Mouse (Mus musculus) embryonic facial prominence, embryonic 13.5 days (tissue): ENCODE data around the gene Il18bp. TPM values are rescaled to one million over a fixed set of nuclear protein-coding genes. Genes with fewer than 3 reads are reported as not detected.

Experiments
- ATAC-seq: fragments of 200-750 bp; cut with Nextera tagmentation; 2 replicates; pipeline ENCODE4 v1.8.0; 2017; ENCODE audit warnings: low read depth; ENCODE audit not compliant: insufficient number of reproducible peaks, insufficient read depth, low FRiP score, low TSS enrichment
- H3K27ac ChIP-seq: fragments of 300-500 bp; sonication (generic); 2 replicates; pipeline ENCODE4 v1.5.1; 2015; ENCODE audit warnings: moderate library complexity, mild to moderate bottlenecking, inconsistent platforms
- H3K27me3 ChIP-seq: fragments of 300-500 bp; sonication (generic); 2 replicates; pipeline ENCODE4 v1.6.1; 2015; ENCODE audit warnings: mild to moderate bottlenecking, inconsistent platforms
- H3K36me3 ChIP-seq: fragments of 300-500 bp; sonication (generic); 2 replicates; pipeline ENCODE4 v1.6.1; 2015; ENCODE audit warnings: mild to moderate bottlenecking, inconsistent platforms
- H3K4me1 ChIP-seq: fragments of 300-500 bp; sonication (generic); 2 replicates; pipeline ENCODE4 v1.6.1; 2015; ENCODE audit warnings: inconsistent platforms
- H3K4me2 ChIP-seq: fragments of 300-500 bp; sonication (generic); 2 replicates; pipeline ENCODE4 v1.6.1; 2015; ENCODE audit warnings: moderate library complexity, mild to moderate bottlenecking, inconsistent platforms
- H3K4me3 ChIP-seq: fragments of 300-500 bp; sonication (generic); 2 replicates; pipeline ENCODE4 v1.5.1; 2015; ENCODE audit warnings: mild to moderate bottlenecking, inconsistent platforms
- H3K9ac ChIP-seq: fragments of 300-500 bp; sonication (generic); 2 replicates; pipeline ENCODE4 v1.6.1; 2015; ENCODE audit warnings: mild to moderate bottlenecking, inconsistent platforms
- H3K9me3 ChIP-seq: fragments of 300-500 bp; sonication (generic); 2 replicates; pipeline ENCODE4 v1.6.1; 2016; ENCODE audit warnings: inconsistent platforms
- WGBS: fragments of 180-500 bp; shearing (Covaris S2); methylation state at CpG from one replicate; pipeline ENCODE4 v1.1.7; 2015; ENCODE audit warnings: mixed read lengths; 5-methylcytosine and 5-hydroxymethylcytosine counted together
- polyA plus RNA-seq: library from polyadenylated mRNA; unstranded; fragments of >200 nt; fragmentation: Nextera tagmentation; extraction: Ambion mirVana; gene quantifications from 2 replicates; pipeline ENCODE4 v1.2.1, GENCODE M21; 2015

The Il18bp gene
- polyA plus RNA-seq, 1 experiment from 2014 or later = 3.3 TPM

DNA sequence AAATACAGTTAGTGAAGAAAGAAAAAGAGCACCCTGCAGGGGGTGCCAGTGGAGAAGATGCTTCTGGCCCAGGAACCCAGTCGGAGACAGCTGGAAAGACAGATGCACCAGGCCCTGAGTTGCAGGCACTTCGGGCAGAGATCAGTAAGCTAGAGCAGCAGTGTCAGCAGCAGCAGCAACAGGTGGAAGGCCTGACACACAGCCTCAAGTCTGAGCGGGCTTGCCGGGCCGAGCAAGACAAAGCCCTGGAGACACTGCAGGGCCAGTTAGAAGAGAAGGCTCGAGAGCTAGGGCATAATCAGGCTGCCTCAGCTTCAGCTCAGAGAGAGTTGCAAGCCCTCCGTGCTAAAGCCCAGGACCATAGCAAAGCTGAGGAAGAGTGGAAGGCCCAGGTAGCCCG lies 18.2 kb downstream of the Il18bp start:
- Histone ChIP-seq H3K4me2 (no peak overlapping the region), H3K9me3 (no peaks in the 10 kb centered on the region), H3K27me3 (no peaks in the 10 kb centered on the region), H3K27ac (0 out of 2 replicates have a peak overlapping the region, but pooled peaks have one; percentile 16), H3K4me3 (no peak overlapping the region), H3K36me3 (peaks cover 94% of the 10 kb centered on the region), H3K4me1 (0 out of 2 replicates have a peak, but pooled peaks cover 3% of the 10 kb centered on the region), H3K9ac (no peak overlapping the region)
- no peak for ATAC-seq
- 93% methylated on average over 8 of the region's 8 CpGs for WGBS

GRCm38 (mm10) chr7:101999461-102000151 lies 18.9 kb downstream of the Il18bp start:
- ATAC-seq = no peak
- 0 out of 2 replicates have a peak, but pooled peaks cover 3% of the 10 kb centered on the region for H3K4me1 ChIP-seq
- H3K9me3 ChIP-seq = no peaks in the 10 kb centered on the region
- no peak overlapping the region for H3K4me3 ChIP-seq
- 94% methylated on average over 15 of the region's 15 CpGs for WGBS
- H3K27me3 ChIP-seq = no peaks in the 10 kb centered on the region
- no peak overlapping the region for H3K9ac ChIP-seq
- H3K27ac ChIP-seq = no peak overlapping the region
- no peak overlapping the region for H3K4me2 ChIP-seq
- peaks cover 96% of the 10 kb centered on the region for H3K36me3 ChIP-seq

DNA sequence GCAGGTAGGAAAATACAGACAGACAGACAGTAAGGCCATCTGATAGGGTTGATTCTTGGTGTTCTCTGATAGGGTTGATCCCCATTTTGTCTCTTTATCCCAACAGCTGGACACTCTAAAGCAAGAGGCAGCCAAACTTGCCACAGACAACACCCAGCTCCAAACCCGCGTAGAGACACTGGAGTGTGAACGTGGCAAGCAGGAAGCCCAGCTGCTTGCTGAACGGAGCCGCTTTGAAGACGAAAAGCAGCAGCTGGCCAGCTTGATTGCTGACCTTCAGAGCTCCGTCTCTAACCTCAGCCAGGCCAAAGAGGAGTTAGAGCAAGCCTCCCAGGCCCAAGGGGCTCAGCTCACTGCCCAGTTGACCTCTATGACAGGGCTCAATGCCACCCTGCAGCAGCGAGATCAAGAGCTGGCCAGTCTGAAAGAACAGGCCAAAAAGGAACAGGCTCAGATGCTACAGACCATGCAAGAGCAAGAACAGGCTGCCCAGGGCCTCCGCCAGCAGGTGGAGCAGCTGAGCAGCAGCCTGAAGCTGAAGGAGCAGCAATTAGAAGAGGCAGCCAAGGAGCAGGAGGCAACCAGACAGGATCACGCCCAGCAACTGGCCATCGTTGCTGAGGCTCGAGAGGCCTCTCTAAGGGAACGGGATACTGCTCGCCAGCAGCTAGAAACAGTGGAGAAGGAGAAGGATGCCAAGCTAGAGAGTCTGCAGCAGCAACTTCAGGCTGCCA lies 20.1 kb downstream of the Il18bp start:
- 74% methylated on average over 14 of the region's 14 CpGs for WGBS
- Histone ChIP-seq H3K27me3 (no peaks in the 10 kb centered on the region), H3K9ac (no peak overlapping the region; the same call in 1 of the 2 replicates), H3K4me3 (no peak overlapping the region), H3K4me1 (0 out of 2 replicates have a peak, but pooled peaks cover 3% of the 10 kb centered on the region), H3K27ac (no peak overlapping the region), H3K36me3 (peaks cover 98% of the 10 kb centered on the region), H3K9me3 (no peaks in the 10 kb centered on the region), H3K4me2 (no peak overlapping the region)
- no peak for ATAC-seq

DNA sequence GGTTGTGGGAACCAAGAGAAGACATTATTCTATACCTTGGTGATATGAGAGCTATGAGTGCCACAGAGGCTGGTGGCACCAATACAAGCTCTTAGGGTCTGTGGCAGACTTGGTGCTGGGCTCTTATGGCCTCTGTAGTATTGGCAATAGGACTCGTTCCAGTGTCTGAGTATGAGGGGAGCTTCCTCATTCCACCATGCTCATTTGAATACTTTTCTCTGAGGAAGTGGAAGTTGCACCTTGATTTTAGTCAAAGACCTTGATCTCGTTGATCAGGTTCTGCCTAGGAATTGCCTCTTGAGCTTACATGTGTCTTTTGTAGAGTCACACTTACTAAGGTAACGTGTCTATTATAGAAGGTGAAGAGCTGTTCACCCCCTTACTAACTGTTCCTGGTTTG lies 24.2 kb downstream of the Il18bp start:
- Histone ChIP-seq H3K4me2 (no peak overlapping the region), H3K9me3 (no peaks in the 10 kb centered on the region), H3K4me1 (no peaks in the 10 kb centered on the region), H3K36me3 (peaks cover 97% of the 10 kb centered on the region), H3K4me3 (no peak overlapping the region), H3K9ac (no peak overlapping the region), H3K27me3 (no peaks in the 10 kb centered on the region), H3K27ac (no peak overlapping the region)
- WGBS = 88% methylated on average over 3 of the region's 3 CpGs
- no peak for ATAC-seq

DNA sequence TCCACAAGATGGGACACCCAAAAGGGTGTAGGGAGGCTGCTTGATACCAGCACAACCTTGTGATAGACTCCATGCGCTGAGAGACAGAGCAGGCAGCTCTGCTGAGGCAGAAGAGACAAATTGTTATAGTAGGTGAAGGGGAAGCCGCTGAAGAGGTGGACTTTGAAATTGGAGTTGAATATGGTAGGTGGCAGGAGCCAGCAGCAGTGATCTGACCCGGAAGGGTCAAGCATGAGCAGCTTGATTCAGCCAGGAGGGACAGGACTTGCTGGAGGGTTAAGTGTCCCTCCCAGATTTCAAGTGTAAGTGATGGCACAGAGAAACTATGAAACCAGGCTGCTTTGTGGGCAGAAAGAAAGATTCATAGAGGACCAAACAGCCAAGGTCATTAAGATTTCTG lies 33.4 kb downstream of the Il18bp start:
- no peak overlapping the region for H3K9ac ChIP-seq
- 93% methylated on average over 3 of the region's 3 CpGs for WGBS
- H3K27ac ChIP-seq = no peak overlapping the region
- H3K36me3 ChIP-seq = peaks cover 70% of the 10 kb centered on the region
- peaks cover 9% of the 10 kb centered on the region for H3K4me1 ChIP-seq
- no peaks in the 10 kb centered on the region for H3K9me3 ChIP-seq
- H3K27me3 ChIP-seq = no peaks in the 10 kb centered on the region
- H3K4me3 ChIP-seq = no peak overlapping the region
- ATAC-seq = no peak
- H3K4me2 ChIP-seq = no peak overlapping the region

GRCm38 (mm10) chr7:101982735-101983134 lies 35.8 kb downstream of the Il18bp start:
- Histone ChIP-seq H3K4me2 (no peak overlapping the region), H3K9ac (no peak overlapping the region), H3K9me3 (no peaks in the 10 kb centered on the region), H3K4me3 (no peak overlapping the region), H3K36me3 (peaks cover 50% of the 10 kb centered on the region), H3K27ac (no peak overlapping the region), H3K27me3 (no peaks in the 10 kb centered on the region), H3K4me1 (peaks cover 9% of the 10 kb centered on the region)
- 82% methylated on average over 1 of the region's 1 CpGs for WGBS
- no peak for ATAC-seq

- peaks cover 42% of the 10 kb centered on the region for H3K4me1 ChIP-seq
- H3K27ac ChIP-seq = peak overlapping the region; percentile 100
- peak overlapping the region; percentile 9; the same call in 1 of the 2 replicates for H3K4me3 ChIP-seq
- H3K4me2 ChIP-seq = peak overlapping the region; percentile 76
- H3K27me3 ChIP-seq = no peaks in the 10 kb centered on the region
- no peak overlapping the region for H3K9ac ChIP-seq
- no peaks in the 10 kb centered on the region for H3K9me3 ChIP-seq
- ATAC-seq = no peak
- WGBS = 12% methylated on average over 2 of the region's 2 CpGs
- H3K36me3 ChIP-seq = peaks cover 16% of the 10 kb centered on the region
Measured at GRCm38 (mm10) chr7:101974505-101974904, 44.0 kb downstream of the Il18bp start.

- WGBS = 22% methylated on average over 3 of the region's 3 CpGs
- no peak for ATAC-seq
- Histone ChIP-seq H3K4me1 (peaks cover 47% of the 10 kb centered on the region), H3K9ac (no peak overlapping the region), H3K4me2 (peak overlapping the region; percentile 76), H3K36me3 (peaks cover 16% of the 10 kb centered on the region), H3K27me3 (no peaks in the 10 kb centered on the region), H3K4me3 (peak overlapping the region; percentile 14; the same call in 1 of the 2 replicates), H3K27ac (peak overlapping the region; percentile 100), H3K9me3 (no peaks in the 10 kb centered on the region)
Measured at GRCm38 (mm10) chr7:101973730-101974129, 44.8 kb downstream of the Il18bp start.

GRCm38 (mm10) chr7:101971721-101972120 lies 46.8 kb downstream of the Il18bp start:
- 29% methylated on average over 2 of the region's 2 CpGs for WGBS
- H3K4me1 ChIP-seq = peaks cover 59% of the 10 kb centered on the region
- H3K27ac ChIP-seq = peak overlapping the region; percentile 100
- peak overlapping the region; percentile 73 for H3K4me3 ChIP-seq
- H3K9ac ChIP-seq = peak overlapping the region; percentile 94
- ATAC-seq = no peak
- H3K4me2 ChIP-seq = peak overlapping the region; percentile 76
- H3K36me3 ChIP-seq = peaks cover 6% of the 10 kb centered on the region
- no peaks in the 10 kb centered on the region for H3K9me3 ChIP-seq
- no peaks in the 10 kb centered on the region for H3K27me3 ChIP-seq

DNA sequence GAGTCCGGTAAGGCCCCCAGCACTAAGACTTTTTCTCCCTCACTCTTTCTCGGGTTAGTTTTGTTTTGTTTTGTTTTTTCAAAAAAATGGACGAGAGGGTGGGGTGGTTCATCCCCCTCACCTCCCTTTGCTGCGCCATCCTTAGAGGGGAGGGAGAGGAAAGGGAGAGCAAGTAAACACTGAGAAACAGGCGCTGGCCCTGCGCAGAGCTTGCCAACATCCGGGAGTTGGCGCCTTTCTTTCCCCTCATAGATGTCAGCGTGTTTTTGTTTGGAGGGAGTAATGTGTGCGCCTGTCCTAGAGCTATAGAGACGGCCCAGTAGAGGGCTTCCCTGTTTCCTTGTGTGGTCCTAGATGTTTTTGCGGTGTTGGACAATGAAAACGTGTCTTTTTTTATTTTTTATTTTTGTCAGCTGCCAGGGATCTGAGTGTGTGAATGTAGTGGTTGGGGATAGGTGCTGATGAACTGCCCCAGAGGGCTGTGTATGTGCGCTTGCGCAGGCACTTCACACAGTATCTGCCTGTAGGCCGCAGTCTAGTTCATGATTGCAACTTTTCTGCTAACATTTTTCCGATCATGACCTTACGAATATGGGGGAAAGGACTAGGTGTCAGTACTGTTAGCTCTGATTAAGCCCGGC lies 47.5 kb downstream of the Il18bp start:
- 2% methylated on average over 19 of the region's 19 CpGs for WGBS
- no peaks in the 10 kb centered on the region for H3K9me3 ChIP-seq
- H3K4me2 ChIP-seq = peak overlapping the region; percentile 76
- peak overlapping the region; percentile 100 for H3K27ac ChIP-seq
- peaks cover under 1% of the 10 kb centered on the region; the same call in 1 of the 2 replicates for H3K36me3 ChIP-seq
- H3K4me1 ChIP-seq = peaks cover 59% of the 10 kb centered on the region
- H3K27me3 ChIP-seq = no peaks in the 10 kb centered on the region
- peak overlapping the region; percentile 94 for H3K9ac ChIP-seq
- H3K4me3 ChIP-seq = peak overlapping the region; percentile 73
- ATAC-seq = peak; percentile 57

GRCm38 (mm10) chr7:101970429-101970775 lies 48.1 kb downstream of the Il18bp start:
- H3K27ac ChIP-seq = peak overlapping the region; percentile 100
- peak overlapping the region; percentile 73 for H3K4me3 ChIP-seq
- H3K4me1 ChIP-seq = peaks cover 59% of the 10 kb centered on the region
- peak overlapping the region; percentile 94 for H3K9ac ChIP-seq
- H3K4me2 ChIP-seq = peak overlapping the region; percentile 76
- WGBS = 0% methylated on average over 11 of the region's 17 CpGs
- peak; percentile 78 for ATAC-seq
- no peaks in the 10 kb centered on the region for H3K9me3 ChIP-seq
- H3K27me3 ChIP-seq = no peaks in the 10 kb centered on the region
- H3K36me3 ChIP-seq = no peaks in the 10 kb centered on the region
